Mouse (Mus musculus) forebrain, embryonic 12.5 days (tissue): ENCODE results near the gene Wbp2nl. TPM values are rescaled to one million over a fixed set of nuclear protein-coding genes. Genes with fewer than 3 reads are reported as not detected.

Experiments
- ATAC-seq: fragments of 200-750 bp; cut with Nextera tagmentation; 2 replicates; pipeline ENCODE4 v1.8.0; 2017; ENCODE audit warnings: moderate TSS enrichment; ENCODE audit not compliant: low FRiP score
- H3K27ac ChIP-seq: fragments of 300-500 bp; sonication (generic); 2 replicates; pipeline ENCODE4 v1.5.1; 2016; ENCODE audit warnings: mild to moderate bottlenecking
- H3K27me3 ChIP-seq: fragments of 300-500 bp; sonication (generic); 2 replicates; pipeline ENCODE4 v1.6.1; 2016; ENCODE audit warnings: mild to moderate bottlenecking
- H3K36me3 ChIP-seq: fragments of 300-500 bp; sonication (generic); replicated peaks from 2 replicates; pipeline ENCODE4 v1.6.1; 2016; ENCODE audit warnings: mild to moderate bottlenecking
- H3K4me1 ChIP-seq: fragments of 300-500 bp; sonication (generic); 2 replicates; pipeline ENCODE4 v1.6.1; 2016
- H3K4me2 ChIP-seq: fragments of 300-500 bp; sonication (generic); 2 replicates; pipeline ENCODE4 v1.6.1; 2016; ENCODE audit warnings: mild to moderate bottlenecking, moderate library complexity
- H3K4me3 ChIP-seq: fragments of 300-500 bp; sonication (generic); replicated peaks from 2 replicates; pipeline ENCODE4 v1.5.1; 2016; ENCODE audit warnings: mild to moderate bottlenecking
- H3K9ac ChIP-seq: fragments of 300-500 bp; sonication (generic); 2 replicates; pipeline ENCODE4 v1.6.1; 2016; ENCODE audit warnings: mild to moderate bottlenecking
- H3K9me3 ChIP-seq: fragments of 300-500 bp; sonication (generic); 2 replicates; pipeline ENCODE4 v1.6.1; 2016
- WGBS: fragments of 180-500 bp; shearing (Covaris S2); methylation state at CpG from one replicate; pipeline ENCODE4 v1.1.7; 2016; 5-methylcytosine and 5-hydroxymethylcytosine counted together
- polyA plus RNA-seq: library from polyadenylated mRNA; unstranded; fragments of >200 nt; fragmentation: Nextera tagmentation; extraction: Ambion mirVana; gene quantifications from 2 replicates; pipeline ENCODE4 v1.2.1, GENCODE M21; 2016

The Wbp2nl gene
- polyA plus RNA-seq, 1 experiment from 2014 or later: 0.18 TPM

- no peaks in the 10 kb centered on the region for H3K9me3 ChIP-seq
- no peak overlapping the region for H3K4me2 ChIP-seq
- 83% methylated on average over 5 of the region's 5 CpGs for WGBS
- peaks cover 30% of the 10 kb centered on the region for H3K4me1 ChIP-seq
- no peak overlapping the region for H3K27ac ChIP-seq
- peaks cover 26% of the 10 kb centered on the region for H3K27me3 ChIP-seq
- no peaks in the 10 kb centered on the region for H3K36me3 ChIP-seq
- no peak for ATAC-seq
- H3K4me3 ChIP-seq: no peak overlapping the region
- H3K9ac ChIP-seq: no peak overlapping the region
Observed at GRCm38 (mm10) chr15:82342543-82342935, 43.8 kb downstream of the Wbp2nl start.

- no peak overlapping the region for H3K9ac ChIP-seq
- peaks cover 10% of the 10 kb centered on the region for H3K36me3 ChIP-seq
- H3K9me3 ChIP-seq: no peaks in the 10 kb centered on the region
- H3K27me3 ChIP-seq: peaks cover 26% of the 10 kb centered on the region
- WGBS: 91% methylated on average over 27 of the region's 27 CpGs
- H3K4me1 ChIP-seq: peaks cover 24% of the 10 kb centered on the region
- H3K27ac ChIP-seq: no peak overlapping the region
- H3K4me3 ChIP-seq: no peak overlapping the region
- no peak overlapping the region for H3K4me2 ChIP-seq
- ATAC-seq: no peak
Observed at GRCm38 (mm10) chr15:82343368-82344287, 44.9 kb downstream of the Wbp2nl start.

GRCm38 (mm10) chr15:82344971-82345370, 46.2 kb downstream of the Wbp2nl start:
- H3K27me3 ChIP-seq: peaks cover 17% of the 10 kb centered on the region
- peaks cover 24% of the 10 kb centered on the region for H3K4me1 ChIP-seq
- H3K4me2 ChIP-seq: no peak overlapping the region
- ATAC-seq: no peak
- no peaks in the 10 kb centered on the region for H3K9me3 ChIP-seq
- no peak overlapping the region for H3K9ac ChIP-seq
- no peak overlapping the region; the same call in 1 of the 2 replicates for H3K27ac ChIP-seq
- H3K36me3 ChIP-seq: peaks cover 23% of the 10 kb centered on the region
- H3K4me3 ChIP-seq: no peak overlapping the region
- WGBS: 96% methylated on average over 6 of the region's 6 CpGs

GRCm38 (mm10) chr15:82345820-82346470, 47.2 kb downstream of the Wbp2nl start:
- Histone ChIP-seq H3K4me2 (peak overlapping the region; percentile 80), H3K4me1 (peaks cover 22% of the 10 kb centered on the region), H3K27ac (peak overlapping the region; percentile 89), H3K27me3 (peaks cover 8% of the 10 kb centered on the region), H3K4me3 (peak overlapping the region; percentile 66), H3K9ac (peak overlapping the region; percentile 68), H3K36me3 (peaks cover 33% of the 10 kb centered on the region), H3K9me3 (no peaks in the 10 kb centered on the region)
- under 1% methylated on average over 51 of the region's 51 CpGs for WGBS
- peak; percentile 98 for ATAC-seq

GRCm38 (mm10) chr15:82346580-82347302, 48.0 kb downstream of the Wbp2nl start:
- H3K9me3 ChIP-seq: no peaks in the 10 kb centered on the region
- peak overlapping the region; percentile 80 for H3K4me2 ChIP-seq
- peak overlapping the region; percentile 67 for H3K9ac ChIP-seq
- 67% methylated on average over 14 of the region's 14 CpGs for WGBS
- H3K27me3 ChIP-seq: no peaks in the 10 kb centered on the region
- peak overlapping the region; percentile 66 for H3K4me3 ChIP-seq
- peak overlapping the region; percentile 89 for H3K27ac ChIP-seq
- H3K4me1 ChIP-seq: peaks cover 18% of the 10 kb centered on the region
- ATAC-seq: no peak; the same call in 1 of the 2 replicates
- peaks cover 37% of the 10 kb centered on the region for H3K36me3 ChIP-seq

GRCm38 (mm10) chr15:82347303-82347676, 48.5 kb downstream of the Wbp2nl start:
- WGBS: 86% methylated on average over 4 of the region's 4 CpGs
- Histone ChIP-seq H3K4me3 (peak overlapping the region; percentile 66; the same call in 1 of the 2 replicates), H3K27ac (0 out of 2 replicates have a peak overlapping the region, but pooled peaks have one; percentile 89)

GRCm38 (mm10) chr15:82347852-82348251, 49.1 kb downstream of the Wbp2nl start:
- ATAC-seq: no peak
- Histone ChIP-seq H3K4me2 (no peak overlapping the region), H3K9ac (no peak overlapping the region), H3K4me1 (peaks cover 28% of the 10 kb centered on the region), H3K9me3 (no peaks in the 10 kb centered on the region), H3K27me3 (no peaks in the 10 kb centered on the region), H3K36me3 (peaks cover 37% of the 10 kb centered on the region), H3K4me3 (no peak overlapping the region), H3K27ac (no peak overlapping the region)
- 95% methylated on average over 12 of the region's 12 CpGs for WGBS

More at GRCm38 (mm10) chr15:82347303-82347676, 48.5 kb downstream of the Wbp2nl start:
- Histone ChIP-seq H3K27me3 (no peaks in the 10 kb centered on the region), H3K36me3 (peaks cover 37% of the 10 kb centered on the region), H3K9me3 (no peaks in the 10 kb centered on the region), H3K4me1 (peaks cover 24% of the 10 kb centered on the region), H3K9ac (peak overlapping the region; percentile 67), H3K4me2 (peak overlapping the region; percentile 80)
- ATAC-seq: no peak

- Histone ChIP-seq H3K9me3 (no peaks in the 10 kb centered on the region), H3K4me2 (no peak overlapping the region), H3K27me3 (no peaks in the 10 kb centered on the region), H3K36me3 (peaks cover 37% of the 10 kb centered on the region), H3K27ac (no peak overlapping the region), H3K4me1 (peaks cover 34% of the 10 kb centered on the region), H3K4me3 (no peak overlapping the region), H3K9ac (no peak overlapping the region)
- ATAC-seq: no peak
- WGBS: 90% methylated on average over 8 of the region's 8 CpGs
Observed at GRCm38 (mm10) chr15:82348258-82348998, 49.7 kb downstream of the Wbp2nl start.

- no peak overlapping the region for H3K9ac ChIP-seq
- 83% methylated on average over 2 of the region's 2 CpGs for WGBS
- H3K27me3 ChIP-seq: no peaks in the 10 kb centered on the region
- no peak overlapping the region for H3K4me3 ChIP-seq
- peaks cover 35% of the 10 kb centered on the region for H3K4me1 ChIP-seq
- peaks cover 37% of the 10 kb centered on the region for H3K36me3 ChIP-seq
- no peak overlapping the region for H3K4me2 ChIP-seq
- ATAC-seq: no peak
- H3K27ac ChIP-seq: no peak overlapping the region
- H3K9me3 ChIP-seq: no peaks in the 10 kb centered on the region
Observed at GRCm38 (mm10) chr15:82348999-82349341, 50.2 kb downstream of the Wbp2nl start.

- Histone ChIP-seq H3K36me3 (peaks cover 37% of the 10 kb centered on the region), H3K27ac (no peak overlapping the region), H3K4me2 (no peak overlapping the region), H3K27me3 (no peaks in the 10 kb centered on the region), H3K4me3 (no peak overlapping the region), H3K9me3 (no peaks in the 10 kb centered on the region), H3K9ac (no peak overlapping the region), H3K4me1 (peaks cover 39% of the 10 kb centered on the region)
- 94% methylated on average over 4 of the region's 4 CpGs for WGBS
- no peak for ATAC-seq
Observed at GRCm38 (mm10) chr15:82350349-82350748, 51.6 kb downstream of the Wbp2nl start.

GRCm38 (mm10) chr15:82351480-82351879, 52.7 kb downstream of the Wbp2nl start:
- ATAC-seq: no peak
- Histone ChIP-seq H3K9me3 (no peaks in the 10 kb centered on the region), H3K27ac (no peak overlapping the region), H3K4me2 (no peak overlapping the region), H3K9ac (0 out of 2 replicates have a peak overlapping the region, but pooled peaks have one; percentile 14), H3K4me1 (peaks cover 39% of the 10 kb centered on the region), H3K4me3 (no peak overlapping the region), H3K36me3 (peaks cover 37% of the 10 kb centered on the region), H3K27me3 (no peaks in the 10 kb centered on the region)
- WGBS: 82% methylated on average over 3 of the region's 3 CpGs
